Mouse (Mus musculus): ENCODE measurements around the gene Slfn9. TPM values are rescaled to one million over a fixed set of nuclear protein-coding genes. Genes with fewer than 3 reads are reported as not detected.
"Not testable (repeated sequence)": the region's sequence is repeated elsewhere in the genome, so short reads cannot be mapped to it uniquely, and the experiment has no call there.

Gene Slfn9
- polyA plus RNA-seq, 1 experiment from 2014 or later = 5.9 TPM

- Histone ChIP-seq H3K27ac (no peak overlapping the region), H3K4me1 (replicated peaks) (peaks cover 23% of the 10 kb centered on the region), H3K4me3 (no peak overlapping the region), H3K9me3 (no peaks in the 10 kb centered on the region), H3K27me3 (ENCODE audit: insufficient read depth, poor library complexity, severe bottlenecking) (peaks cover 24% of the 10 kb centered on the region), H3K36me3 (peaks cover 36% of the 10 kb centered on the region)
- WGBS = 86% methylated on average over 6 of the region's 6 CpGs
- DNase-seq (ENCODE audit: low spot score) = no peak
Observed at GRCm38 (mm10) chr11:82987621-82988020, 4.0 kb downstream of the Slfn9 start.

GRCm38 (mm10) chr11:82983193-82983592 lies 8.4 kb downstream of the Slfn9 start:
- DNase-seq (ENCODE audit: low spot score) = no peak
- H3K27me3 ChIP-seq (ENCODE audit: insufficient read depth, poor library complexity, severe bottlenecking) = no peaks in the 10 kb centered on the region
- no peaks in the 10 kb centered on the region for H3K9me3 ChIP-seq
- WGBS = 83% methylated on average over 17 of the region's 17 CpGs
- peaks cover 72% of the 10 kb centered on the region for H3K36me3 ChIP-seq
- H3K27ac ChIP-seq = no peak overlapping the region
- H3K4me3 ChIP-seq = no peak overlapping the region
- H3K4me1 ChIP-seq (replicated peaks) = no peaks in the 10 kb centered on the region

GRCm38 (mm10) chr11:82982409-82982808 lies 9.2 kb downstream of the Slfn9 start:
- H3K4me1 ChIP-seq (replicated peaks); H3K27me3 ChIP-seq (ENCODE audit: insufficient read depth, poor library complexity, severe bottlenecking); DNase-seq (ENCODE audit: low spot score); H3K4me3 ChIP-seq; H3K27ac ChIP-seq; H3K9me3 ChIP-seq: not testable (repeated sequence)
- WGBS = 83% methylated on average over 2 of the region's 2 CpGs
- peaks cover 67% of the 10 kb centered on the region for H3K36me3 ChIP-seq

- no peak for DNase-seq (ENCODE audit: low spot score)
- H3K9me3 ChIP-seq = no peaks in the 10 kb centered on the region
- no peak overlapping the region for H3K27ac ChIP-seq
- 0 out of 2 replicates have a peak, but pooled peaks cover 4% of the 10 kb centered on the region for H3K36me3 ChIP-seq
- H3K4me1 ChIP-seq (replicated peaks) = peaks cover 16% of the 10 kb centered on the region
- no peak overlapping the region for H3K4me3 ChIP-seq
- WGBS = 53% methylated on average over 5 of the region's 5 CpGs
- H3K27me3 ChIP-seq (ENCODE audit: insufficient read depth, poor library complexity, severe bottlenecking) = peaks cover 15% of the 10 kb centered on the region
Observed at GRCm38 (mm10) chr11:82973916-82974315, 17.7 kb downstream of the Slfn9 start.

GRCm38 (mm10) chr11:82971590-82971974 lies 20.0 kb downstream of the Slfn9 start:
- DNase-seq (ENCODE audit: low spot score) = no peak
- Histone ChIP-seq H3K9me3 (no peaks in the 10 kb centered on the region), H3K27ac (0 out of 2 replicates have a peak overlapping the region, but pooled peaks have one; percentile 57), H3K4me3 (0 out of 2 replicates have a peak overlapping the region, but pooled peaks have one; percentile 44), H3K27me3 (ENCODE audit: insufficient read depth, poor library complexity, severe bottlenecking) (peaks cover 15% of the 10 kb centered on the region), H3K4me1 (replicated peaks) (peaks cover 16% of the 10 kb centered on the region), H3K36me3 (no peaks in the 10 kb centered on the region)
- WGBS = 72% methylated on average over 11 of the region's 11 CpGs

- DNase-seq (ENCODE audit: low spot score) = peak; percentile 68
- Histone ChIP-seq H3K4me3 (peak overlapping the region; percentile 44), H3K27ac (peak overlapping the region; percentile 57; the same call in 1 of the 2 replicates), H3K4me1 (replicated peaks) (peaks cover 16% of the 10 kb centered on the region), H3K36me3 (no peaks in the 10 kb centered on the region), H3K27me3 (ENCODE audit: insufficient read depth, poor library complexity, severe bottlenecking) (peaks cover 15% of the 10 kb centered on the region), H3K9me3 (no peaks in the 10 kb centered on the region)
- 12% methylated on average over 31 of the region's 31 CpGs for WGBS
Observed at GRCm38 (mm10) chr11:82970712-82971589, 20.7 kb downstream of the Slfn9 start.

- Histone ChIP-seq H3K9me3 (no peaks in the 10 kb centered on the region), H3K27me3 (ENCODE audit: insufficient read depth, poor library complexity, severe bottlenecking) (no peaks in the 10 kb centered on the region), H3K27ac (no peak overlapping the region), H3K4me1 (replicated peaks) (no peaks in the 10 kb centered on the region), H3K4me3 (no peak overlapping the region), H3K36me3 (no peaks in the 10 kb centered on the region)
- no peak for DNase-seq (ENCODE audit: low spot score)
- WGBS = 90% methylated on average over 8 of the region's 8 CpGs
Observed at GRCm38 (mm10) chr11:82962215-82962614, 29.4 kb downstream of the Slfn9 start.

GRCm38 (mm10) chr11:82961743-82962142 lies 29.9 kb downstream of the Slfn9 start:
- H3K4me1 ChIP-seq (replicated peaks) = no peaks in the 10 kb centered on the region
- no peaks in the 10 kb centered on the region for H3K27me3 ChIP-seq (ENCODE audit: insufficient read depth, poor library complexity, severe bottlenecking)
- WGBS = 75% methylated on average over 2 of the region's 2 CpGs

GRCm38 (mm10) chr11:82959613-82960012 lies 32.0 kb downstream of the Slfn9 start:
- Histone ChIP-seq H3K27ac (no peak overlapping the region), H3K36me3 (no peaks in the 10 kb centered on the region), H3K27me3 (ENCODE audit: insufficient read depth, poor library complexity, severe bottlenecking) (peaks cover 1% of the 10 kb centered on the region), H3K4me1 (replicated peaks) (no peaks in the 10 kb centered on the region), H3K4me3 (no peak overlapping the region), H3K9me3 (no peaks in the 10 kb centered on the region)
- WGBS = 19% methylated on average over 4 of the region's 4 CpGs
- no peak for DNase-seq (ENCODE audit: low spot score)

More at GRCm38 (mm10) chr11:82961743-82962142, 29.9 kb downstream of the Slfn9 start:
- no peaks in the 10 kb centered on the region for H3K9me3 ChIP-seq
- DNase-seq (ENCODE audit: low spot score) = no peak
- H3K27ac ChIP-seq = no peak overlapping the region
- no peaks in the 10 kb centered on the region for H3K36me3 ChIP-seq
- no peak overlapping the region for H3K4me3 ChIP-seq

- DNase-seq (ENCODE audit: low spot score) = no peak
- Histone ChIP-seq H3K4me3 (no peak overlapping the region), H3K27ac (no peak overlapping the region), H3K36me3 (no peaks in the 10 kb centered on the region), H3K4me1 (replicated peaks) (peaks cover 4% of the 10 kb centered on the region), H3K27me3 (ENCODE audit: insufficient read depth, poor library complexity, severe bottlenecking) (peaks cover 28% of the 10 kb centered on the region), H3K9me3 (no peaks in the 10 kb centered on the region)
- 84% methylated on average over 10 of the region's 10 CpGs for WGBS
Observed at GRCm38 (mm10) chr11:82956925-82957324, 34.7 kb downstream of the Slfn9 start.

GRCm38 (mm10) chr11:82954631-82955030 lies 37.0 kb downstream of the Slfn9 start:
- Histone ChIP-seq H3K27ac (no peak overlapping the region), H3K27me3 (ENCODE audit: insufficient read depth, poor library complexity, severe bottlenecking) (peaks cover 51% of the 10 kb centered on the region), H3K4me1 (replicated peaks) (peaks cover 14% of the 10 kb centered on the region), H3K36me3 (no peaks in the 10 kb centered on the region), H3K4me3 (no peak overlapping the region), H3K9me3 (no peaks in the 10 kb centered on the region)
- WGBS = 79% methylated on average over 6 of the region's 6 CpGs
- no peak for DNase-seq (ENCODE audit: low spot score)

- H3K4me3 ChIP-seq = no peak overlapping the region
- no peak for DNase-seq (ENCODE audit: low spot score)
- 69% methylated on average over 9 of the region's 9 CpGs for WGBS
- peaks cover 14% of the 10 kb centered on the region for H3K4me1 ChIP-seq (replicated peaks)
- peaks cover 62% of the 10 kb centered on the region for H3K27me3 ChIP-seq (ENCODE audit: insufficient read depth, poor library complexity, severe bottlenecking)
- no peak overlapping the region for H3K27ac ChIP-seq
- H3K9me3 ChIP-seq = no peaks in the 10 kb centered on the region
- no peaks in the 10 kb centered on the region for H3K36me3 ChIP-seq
Observed at GRCm38 (mm10) chr11:82952612-82953542, 38.8 kb downstream of the Slfn9 start.

All from hindbrain, embryonic 10.5 days (tissue).